Mouse (Mus musculus) induced T-regulatory cell, adult 2 months (primary cell): ENCODE results near the gene Creg1.

Source experiments
- DNase-seq: peaks from one replicate; pipeline ENCODE4 v3.0.0-alpha.2; 2012; ENCODE audit warnings: low read depth

The Creg1 gene

DNA sequence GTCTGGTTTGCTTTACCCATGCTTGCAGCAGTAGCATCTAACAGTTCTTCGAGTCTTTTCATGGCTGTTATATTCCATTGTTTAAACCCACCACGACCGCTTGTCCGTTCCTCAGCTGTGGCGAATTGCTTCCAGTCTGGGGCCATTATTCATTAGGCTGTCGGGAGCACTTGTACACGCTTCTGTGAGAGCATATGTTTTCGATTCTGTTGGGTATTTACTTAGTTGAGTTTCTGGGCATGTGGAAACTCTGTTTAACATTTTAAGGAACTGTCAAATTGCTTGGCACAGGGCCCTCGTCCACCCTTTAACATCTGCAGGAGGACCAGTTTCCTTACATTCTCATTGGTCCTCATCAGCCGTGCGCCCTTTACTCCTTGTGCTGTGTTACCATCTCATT is 22.8 kb downstream of the Creg1 start:
- no peak for DNase-seq

DNA sequence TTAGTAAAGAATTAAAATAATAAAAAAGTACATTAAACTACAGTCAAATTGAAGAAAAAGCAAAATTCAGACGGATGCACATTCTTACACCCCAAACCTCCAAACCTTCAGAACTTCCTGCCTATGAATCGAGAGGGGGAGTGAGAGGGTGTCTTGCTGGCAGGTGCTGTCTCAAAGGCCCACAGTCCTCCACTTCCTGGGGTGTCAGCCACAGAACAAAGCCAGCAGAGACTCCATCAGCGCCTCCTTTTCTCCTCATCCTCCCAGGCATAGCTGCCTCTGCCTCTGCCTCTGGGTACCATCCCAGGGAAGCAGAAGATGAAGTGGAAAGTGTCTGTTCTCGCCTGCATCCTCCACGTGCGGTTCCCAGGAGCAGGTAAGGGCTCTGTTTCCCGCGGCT is 25.0 kb downstream of the Creg1 start, which contains the start of gene Cd247:
Cd247 (plus strand) TSS at position 171 of the 400 bp plus-strand sequence.
- DNase-seq, result peak; percentile 84

DNA sequence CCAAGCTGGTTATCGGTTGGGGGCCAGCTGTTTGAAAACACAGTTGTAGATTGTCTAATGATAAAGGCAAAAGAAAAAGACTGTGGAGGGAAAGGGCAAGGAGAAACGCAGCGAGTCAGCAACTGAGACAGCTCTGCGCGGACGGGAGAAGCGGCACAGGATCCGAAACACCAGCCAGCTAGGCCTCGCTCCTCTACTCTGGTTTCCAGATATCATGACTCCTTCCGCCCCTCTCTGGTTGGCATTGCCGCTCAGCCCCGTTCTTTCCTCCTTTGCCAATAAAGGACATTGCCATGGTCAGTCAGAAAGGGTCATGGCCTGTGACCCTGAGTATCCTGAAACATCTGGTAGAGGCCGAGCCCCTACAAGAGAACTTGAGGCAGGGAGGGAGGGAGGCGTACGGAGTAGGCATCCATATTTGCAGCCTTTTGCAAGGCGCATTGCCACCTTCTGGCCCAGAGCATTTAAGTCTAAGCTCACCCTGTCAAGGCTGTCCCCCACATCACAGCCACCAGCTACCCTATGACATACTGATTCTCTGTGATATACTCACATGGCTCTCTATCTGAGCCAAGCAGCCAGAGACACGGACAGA is 25.6 kb downstream of the Creg1 start:
- peak; percentile 75 for DNase-seq

DNA sequence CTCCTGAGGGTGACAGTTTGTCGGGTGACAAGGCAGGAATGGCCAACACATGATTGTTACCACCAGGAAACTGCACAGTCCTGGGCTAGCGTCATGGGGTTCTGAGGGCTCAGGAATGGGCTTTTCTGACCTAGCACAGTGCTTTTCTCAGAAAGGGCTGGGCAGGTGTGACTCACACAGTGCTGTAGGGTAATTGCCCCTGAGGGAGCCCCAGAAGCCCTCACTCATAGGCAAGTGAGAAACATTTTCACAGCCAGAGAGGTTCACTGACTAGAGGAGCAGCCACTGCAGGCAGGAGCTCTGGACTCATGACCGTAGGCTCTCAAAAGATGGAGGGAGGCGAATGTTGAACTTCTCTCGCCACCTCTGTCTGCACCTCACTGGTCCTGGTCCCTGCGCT is 26.4 kb downstream of the Creg1 start:
- DNase-seq, result peak; percentile 79

DNA sequence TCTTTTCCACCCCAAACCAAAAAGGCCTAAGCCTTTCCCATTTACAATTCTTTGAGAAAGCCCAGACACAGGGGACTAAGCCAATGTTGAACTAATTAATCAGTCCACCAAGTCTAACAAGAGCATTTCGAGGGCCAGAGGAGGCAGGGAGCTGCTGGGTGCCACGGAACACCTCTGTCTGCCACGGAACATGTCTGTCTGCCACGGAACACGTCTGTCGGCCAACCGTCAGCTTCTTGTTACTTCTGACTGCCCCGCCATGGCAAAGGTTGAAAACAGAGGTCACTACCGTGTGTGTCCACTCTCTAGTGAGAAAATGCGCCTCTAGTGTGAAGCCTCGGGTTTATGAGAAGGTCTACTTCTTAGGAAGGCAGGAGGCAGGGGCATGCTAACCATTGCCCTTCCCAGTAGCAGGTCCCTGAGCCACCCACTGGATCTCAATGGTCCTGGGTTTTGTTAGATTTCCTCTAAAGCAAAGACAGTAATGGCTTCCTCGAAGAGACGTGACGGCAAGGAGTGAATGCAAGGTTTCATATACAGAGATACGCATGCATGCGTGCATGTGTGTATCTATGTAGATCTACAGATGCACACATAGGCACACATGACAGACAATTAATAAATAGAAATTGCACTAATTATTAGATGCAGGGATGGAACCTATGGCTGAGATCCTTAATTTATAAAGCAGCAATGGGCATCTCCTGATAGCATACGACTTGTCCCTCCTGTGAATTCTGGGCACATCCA is 27.1 kb downstream of the Creg1 start:
- peak; percentile 63 for DNase-seq

DNA sequence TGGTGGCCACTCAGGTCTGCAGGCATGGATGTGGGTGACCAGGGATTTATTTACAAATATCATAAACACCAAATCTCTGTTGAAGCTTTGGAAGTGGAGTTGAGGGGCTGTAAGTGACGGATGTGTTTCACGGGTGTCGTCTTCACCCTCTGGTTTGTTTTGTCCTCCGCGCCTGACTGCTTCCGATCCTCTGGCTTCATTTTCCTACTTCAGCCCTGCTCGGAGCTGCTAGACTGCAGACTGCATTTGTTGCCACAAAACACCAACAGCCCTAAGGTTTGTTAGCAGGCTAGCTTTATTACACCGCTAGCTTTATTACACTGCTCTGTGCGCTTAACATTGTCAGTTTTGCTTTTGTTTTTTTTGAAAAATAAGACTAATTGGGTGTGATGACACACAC is 27.9 kb downstream of the Creg1 start:
- DNase-seq, result peak; percentile 66

DNA sequence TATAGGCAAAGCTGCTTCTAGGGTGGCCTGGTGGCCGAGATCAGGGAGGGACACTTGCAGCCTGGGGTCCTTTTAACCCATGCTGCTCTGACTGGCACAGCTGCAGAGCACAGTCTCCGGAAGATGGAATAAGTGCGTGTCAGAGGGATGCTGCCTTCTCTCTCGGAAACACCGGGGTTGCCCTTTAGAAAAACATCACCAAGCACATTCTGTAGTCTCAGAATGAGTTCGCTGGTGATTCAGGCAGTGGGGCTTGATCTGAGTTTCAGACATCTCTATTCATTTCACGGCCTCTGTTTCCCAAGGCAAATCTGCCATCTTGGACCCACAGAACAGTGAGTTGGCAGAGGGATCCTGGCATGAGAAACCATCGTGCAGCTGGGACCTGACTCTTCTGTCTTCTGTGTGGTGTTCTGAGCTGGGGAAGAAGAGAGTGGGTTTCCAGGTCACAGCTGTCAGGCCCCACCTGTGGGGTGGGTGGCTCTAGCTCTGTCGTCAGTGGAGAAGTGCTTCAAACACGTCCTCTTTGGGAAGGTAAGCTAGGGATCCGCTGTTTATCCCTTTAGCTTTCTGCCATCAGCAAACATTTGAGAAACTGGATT is 38.3 kb downstream of the Creg1 start:
- DNase-seq, result peak; percentile 83

DNA sequence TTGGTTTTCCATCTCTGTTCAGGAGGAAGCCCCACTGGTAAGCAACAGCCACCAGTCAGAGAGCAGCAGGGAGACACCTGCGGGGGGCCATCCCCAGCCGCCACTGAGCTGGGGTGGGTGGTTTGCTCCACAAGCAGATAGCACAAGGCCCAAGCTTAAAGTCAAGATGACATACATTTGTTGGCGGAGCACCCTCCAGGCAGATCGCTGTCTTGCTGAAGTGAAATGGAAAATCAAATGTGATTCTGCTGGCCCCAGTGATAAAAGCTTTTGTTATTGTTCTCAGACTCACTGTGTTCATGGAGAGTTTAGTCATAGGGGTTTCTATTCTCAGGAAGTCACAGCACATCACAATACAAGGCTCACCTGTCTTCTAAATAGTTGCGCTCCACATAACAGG is 39.6 kb downstream of the Creg1 start:
- peak; percentile 81 for DNase-seq

DNA sequence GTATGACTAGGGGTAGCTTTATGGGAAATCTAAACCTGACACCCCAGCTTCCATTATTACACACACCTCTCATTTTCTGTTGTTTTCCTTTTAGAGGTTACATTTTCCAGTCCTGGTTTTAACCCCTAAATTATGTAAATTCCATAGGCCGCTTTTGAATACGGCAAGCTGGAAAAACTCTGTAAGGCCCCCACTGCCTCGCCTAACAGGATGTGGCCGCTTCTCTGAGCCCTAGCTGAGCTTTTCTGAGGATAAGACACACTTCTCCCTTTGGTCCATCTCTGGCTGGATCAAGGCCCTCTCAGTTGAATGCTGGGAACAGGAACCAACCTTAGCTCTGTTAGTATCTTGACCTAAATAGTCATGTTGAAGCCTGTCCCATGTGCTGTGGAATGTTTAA is 40.6 kb downstream of the Creg1 start:
- peak; percentile 58 for DNase-seq

DNA sequence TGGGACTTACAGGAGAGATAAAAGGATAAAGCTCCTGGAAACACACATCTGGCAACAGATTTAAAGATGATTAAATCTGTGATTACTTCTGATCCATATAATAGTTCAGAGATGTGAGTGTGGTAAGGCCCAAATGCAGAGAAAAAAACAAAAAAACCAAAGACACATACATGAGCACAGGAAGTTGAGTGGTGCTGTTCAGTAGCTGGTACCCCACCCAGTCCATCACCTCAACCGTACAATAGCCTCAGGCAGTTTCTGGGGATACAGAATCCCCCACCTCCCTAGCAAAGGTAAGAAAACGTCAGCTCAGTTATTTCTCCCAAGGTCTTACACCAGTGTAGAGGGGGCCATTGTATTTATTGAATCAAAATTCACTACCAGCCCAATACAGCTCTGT is 47.1 kb downstream of the Creg1 start:
- DNase-seq, result peak; percentile 60

DNA sequence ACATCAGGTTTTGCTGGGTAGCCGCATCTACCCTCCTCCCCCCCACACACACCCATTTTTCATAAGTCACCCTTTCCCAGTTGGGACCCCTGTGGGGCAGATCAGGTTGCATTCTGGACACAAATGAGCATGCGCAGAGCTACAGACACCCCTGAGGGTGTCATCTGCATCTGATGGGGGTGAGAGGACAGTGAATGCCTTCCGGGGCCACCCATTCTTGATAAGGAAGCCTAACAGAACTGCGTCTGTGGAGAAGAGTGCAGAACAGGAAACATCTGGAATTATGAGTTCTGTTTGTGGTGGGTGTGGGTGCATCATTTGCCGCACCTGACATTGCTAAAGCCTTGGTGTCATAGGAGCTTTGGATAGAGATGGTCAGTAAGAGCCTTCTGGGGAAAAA is 47.6 kb downstream of the Creg1 start:
- peak; percentile 42 for DNase-seq

DNA sequence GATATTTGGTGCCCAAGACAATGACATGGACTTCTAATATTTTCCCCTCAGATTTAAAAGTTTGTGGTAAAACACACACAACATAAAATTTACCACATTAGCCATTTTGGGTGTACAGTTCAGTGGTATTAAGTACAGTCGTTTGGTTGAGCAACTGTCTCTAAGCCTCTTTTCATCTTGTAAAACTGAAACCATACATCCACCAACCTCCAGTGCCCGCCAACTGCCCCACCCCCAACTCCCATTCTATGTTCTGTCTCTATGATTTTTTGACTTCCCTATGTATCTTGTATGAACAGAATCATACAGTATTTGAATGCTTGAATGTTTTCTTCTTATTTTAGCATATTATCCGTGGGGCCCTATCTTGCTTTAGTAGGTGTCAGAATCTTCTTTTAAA is 49.2 kb downstream of the Creg1 start:
- peak; percentile 78 for DNase-seq

DNA sequence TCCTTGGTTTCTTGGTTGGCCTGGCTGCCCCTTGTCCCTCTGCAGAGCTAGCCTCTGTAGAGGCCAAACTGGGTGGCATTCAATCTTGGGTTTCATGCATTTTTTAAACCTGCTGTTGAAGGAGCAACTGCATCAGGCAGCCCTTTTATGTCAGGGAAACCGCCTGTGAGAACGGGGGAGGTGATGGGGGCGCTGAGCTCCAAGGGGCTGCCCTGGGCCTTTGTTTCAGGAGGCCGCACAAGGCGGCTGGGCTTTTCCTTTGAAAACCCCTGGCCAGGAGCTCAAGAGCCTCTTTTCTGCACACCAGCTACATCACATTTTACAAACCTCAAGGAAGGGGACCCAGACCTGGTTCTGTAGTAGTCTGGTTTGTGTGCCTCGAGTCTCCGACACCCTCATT is 50.6 kb downstream of the Creg1 start:
- DNase-seq, result no peak

DNA sequence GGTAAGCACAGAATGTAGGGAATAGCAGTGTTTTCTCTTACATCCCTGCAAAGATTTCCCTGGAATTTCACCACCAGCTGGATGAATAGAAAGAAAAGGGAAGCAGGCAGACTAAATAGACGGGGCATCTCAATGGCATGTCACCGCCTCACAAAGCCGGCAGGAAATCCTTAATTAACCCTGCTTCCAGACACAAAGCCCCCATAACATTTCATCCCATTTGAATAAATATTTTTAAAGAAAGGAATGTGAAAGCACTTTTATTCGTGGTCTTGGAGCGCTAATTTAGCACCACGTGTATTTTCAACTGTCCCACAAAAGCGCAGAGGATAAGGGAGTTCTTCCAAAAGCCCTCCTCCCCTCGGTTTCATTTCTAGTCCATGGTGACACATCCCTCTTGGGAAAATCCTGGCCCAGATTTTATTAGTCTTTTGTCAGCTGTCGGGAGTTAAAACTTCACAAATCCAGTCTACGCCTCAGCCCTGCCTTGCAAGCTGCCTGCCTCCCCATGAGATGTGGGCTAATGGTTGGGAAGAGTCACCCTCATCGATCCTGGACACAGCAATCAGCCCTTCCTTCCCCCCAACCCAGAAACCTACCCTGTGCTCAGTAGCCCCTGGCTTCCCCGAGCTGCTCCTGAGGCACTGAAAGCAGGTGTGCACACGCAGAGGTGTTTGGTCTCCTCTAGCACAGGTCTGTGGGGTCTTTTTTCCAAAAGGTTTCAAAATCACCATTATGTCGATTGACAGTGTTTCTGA is 51.2 kb downstream of the Creg1 start:
- DNase-seq, result no peak

DNA sequence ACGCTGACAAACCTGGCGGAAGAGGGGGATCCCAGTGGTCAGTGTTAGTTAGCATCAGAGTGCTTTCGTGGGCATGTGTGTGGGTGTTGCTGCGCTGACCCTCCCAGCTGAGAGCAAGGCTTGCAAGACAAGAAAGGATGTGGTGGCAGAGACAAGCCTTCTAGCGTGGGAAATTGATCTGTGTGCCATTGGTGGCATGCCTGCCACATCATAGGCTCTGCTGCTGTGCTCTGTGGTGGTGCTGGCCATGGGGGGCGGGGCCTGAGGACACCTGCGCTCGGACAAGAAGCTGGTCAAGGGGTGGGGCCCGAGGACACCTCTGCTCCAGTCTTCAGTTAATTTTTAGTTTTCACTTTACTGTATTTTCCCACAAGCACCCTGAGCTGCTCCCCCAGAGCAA is 52.8 kb downstream of the Creg1 start:
- peak; percentile 76 for DNase-seq

DNA sequence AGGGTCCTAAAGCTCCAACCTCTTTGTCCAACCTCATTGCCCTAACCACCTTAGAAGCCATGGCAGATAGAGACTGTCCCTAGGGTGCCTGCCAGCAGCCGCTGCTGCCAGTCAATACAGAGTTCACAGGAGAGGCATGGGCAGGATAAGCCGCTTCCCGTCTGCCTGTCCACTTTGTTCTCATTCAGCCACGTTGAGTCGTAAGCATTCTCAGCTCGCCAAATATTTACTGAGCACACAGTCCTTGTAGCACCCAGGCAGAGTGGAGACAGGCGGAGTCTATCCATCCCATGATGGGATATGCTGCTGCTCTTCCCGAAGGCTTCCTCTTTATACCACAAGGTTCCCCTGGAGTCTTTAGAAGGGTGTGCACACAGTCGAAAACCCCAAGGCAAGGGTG is 53.7 kb downstream of the Creg1 start:
- DNase-seq, result no peak

DNA sequence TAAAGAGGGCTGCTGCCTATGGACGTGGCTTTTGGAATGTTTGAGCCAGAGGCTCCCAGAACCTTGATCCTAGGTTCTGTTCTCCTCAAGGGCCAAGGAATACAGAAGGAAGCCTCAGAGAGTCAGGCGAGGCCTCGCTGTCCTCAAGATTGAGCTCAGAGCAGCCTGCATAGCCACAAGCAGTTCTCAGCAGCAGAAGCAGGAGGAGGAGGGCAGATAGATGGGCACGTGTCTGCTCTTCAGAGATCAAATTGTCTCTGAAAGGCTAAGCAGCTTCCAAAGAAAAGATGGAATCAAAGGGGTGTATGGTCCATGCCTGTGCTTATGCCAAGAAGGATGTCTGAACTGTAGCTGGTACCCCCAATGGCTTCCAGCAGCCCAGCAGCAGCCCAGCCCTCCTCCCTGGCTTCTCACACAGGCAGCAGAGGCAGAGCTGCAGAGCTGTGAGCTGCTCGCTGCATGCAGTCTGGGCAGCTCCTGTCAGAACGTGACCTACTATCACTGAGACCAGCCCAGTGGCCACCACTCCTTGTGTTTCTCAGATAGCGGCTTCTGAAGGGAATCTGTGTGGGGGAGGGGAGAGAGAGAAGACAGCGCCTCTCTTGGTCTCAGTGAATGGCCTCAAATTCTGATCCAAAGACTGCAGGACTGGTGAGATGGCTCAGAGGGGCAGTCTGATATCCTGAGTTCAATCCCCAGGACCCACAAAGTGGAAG is 54.8 kb downstream of the Creg1 start:
- DNase-seq, result no peak

DNA sequence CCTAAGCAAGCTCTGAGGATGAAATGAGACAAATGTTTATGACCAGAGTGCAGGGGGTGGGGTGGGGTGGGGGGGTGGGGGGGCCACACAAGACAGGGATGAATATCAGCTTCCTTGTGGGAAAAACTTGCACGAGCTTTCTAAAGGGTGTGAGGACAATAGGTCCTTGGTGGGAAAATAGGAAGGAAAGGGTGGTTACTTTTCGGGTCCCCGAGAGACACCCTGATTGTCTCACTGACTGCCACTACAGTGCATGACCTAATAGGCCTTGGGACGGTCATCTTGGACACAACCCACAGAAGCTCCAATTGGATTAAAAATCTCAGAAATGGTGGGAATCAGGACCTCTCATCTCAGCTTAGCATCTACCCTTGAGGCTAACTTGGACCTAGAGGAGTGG is 55.6 kb downstream of the Creg1 start:
- no peak for DNase-seq

DNA sequence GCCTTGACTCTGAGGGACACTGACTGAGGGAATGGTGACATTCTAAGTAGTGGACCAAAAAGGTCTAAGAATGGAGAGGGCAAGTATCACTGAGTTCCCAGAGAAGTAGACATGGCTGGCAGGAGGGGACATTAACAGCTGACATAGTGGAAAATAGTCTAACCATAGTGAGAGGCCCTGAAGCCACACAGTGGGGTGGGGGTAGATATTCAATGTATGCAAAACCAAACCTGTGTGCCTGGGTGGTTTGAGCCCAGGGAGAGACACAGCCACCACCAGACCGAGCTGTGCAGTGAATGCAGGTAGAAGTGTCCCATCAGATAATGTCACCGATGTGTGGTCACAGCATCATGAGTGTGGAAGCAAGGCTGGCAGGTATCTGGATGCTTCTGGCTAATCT is 58.5 kb downstream of the Creg1 start:
- peak; percentile 68 for DNase-seq
